Mouse (Mus musculus) brain, embryonic 14.5 days (tissue): Measurements from ENCODE around the gene Syne1. TPM values are rescaled to one million over a fixed set of nuclear protein-coding genes. Genes with fewer than 3 reads are reported as not detected.

ENCODE experiments used
- DNase-seq: peaks from one replicate; pipeline ENCODE4 v3.0.0-alpha.2; 2011; ENCODE audit warnings: low read depth
- CTCF ChIP-seq: fragments of 200-500 bp; IDR thresholded peaks from 2 replicates; pipeline ENCODE4 v1.5.1; 2012; ENCODE audit warnings: inconsistent platforms, mild to moderate bottlenecking, moderate library complexity, borderline replicate concordance; ENCODE audit not compliant: insufficient read depth, insufficient read length; ENCODE audit errors: extremely low read depth
- POLR2A ChIP-seq: fragments of 200-500 bp; IDR thresholded peaks from 2 replicates; pipeline ENCODE4 v1.6.1; 2012; ENCODE audit warnings: mild to moderate bottlenecking, inconsistent platforms, borderline replicate concordance; ENCODE audit not compliant: poor library complexity, insufficient read depth, insufficient read length, severe bottlenecking; ENCODE audit errors: extremely low read depth
- polyA plus RNA-seq: library from polyadenylated mRNA; depleted of rRNA; stranded (reverse); fragments of >200 nt; gene quantifications from 2 replicates; pipeline ENCODE4 v1.2.3, GENCODE M21; 2012

Gene Syne1
- polyA plus RNA-seq, 1 experiment, result 20.4 TPM

GRCm38 (mm10) chr10:5336394-5336793 is 214.9 kb downstream of the Syne1 start:
- TF ChIP-seq CTCF, result no peak
- TF ChIP-seq POLR2A, result no peak
- no peak for DNase-seq

- no peak for DNase-seq
- TF ChIP-seq CTCF (no peak), POLR2A (no peak)
Measured at GRCm38 (mm10) chr10:5332801-5333200, 218.5 kb downstream of the Syne1 start.

- DNase-seq, result no peak
- TF ChIP-seq POLR2A (no peak), CTCF (no peak)
Measured at GRCm38 (mm10) chr10:5326716-5327115, 224.6 kb downstream of the Syne1 start.

GRCm38 (mm10) chr10:5323741-5324395 is 227.4 kb downstream of the Syne1 start:
- no peak for DNase-seq
- TF ChIP-seq CTCF (no peak), POLR2A (no peak)

- no peak for DNase-seq
- TF ChIP-seq CTCF (no peak), POLR2A (no peak)
Measured at GRCm38 (mm10) chr10:5322562-5322961, 228.7 kb downstream of the Syne1 start.

- TF ChIP-seq CTCF (peak; percentile 82), POLR2A (no peak)
Measured at GRCm38 (mm10) chr10:5317602-5318001, 233.7 kb downstream of the Syne1 start.

GRCm38 (mm10) chr10:5312437-5312836 is 238.8 kb downstream of the Syne1 start:
- DNase-seq, result no peak
- TF ChIP-seq POLR2A, result no peak
- no peak for TF ChIP-seq CTCF

More at GRCm38 (mm10) chr10:5317602-5318001, 233.7 kb downstream of the Syne1 start:
- DNase-seq, result peak; percentile 71

- DNase-seq, result peak; percentile 50
- no peak for TF ChIP-seq POLR2A
- TF ChIP-seq CTCF, result no peak
Measured at GRCm38 (mm10) chr10:5309961-5310713, 241.1 kb downstream of the Syne1 start.

- TF ChIP-seq POLR2A, result no peak
- TF ChIP-seq CTCF, result no peak
- DNase-seq, result no peak
Measured at GRCm38 (mm10) chr10:5309398-5309797, 241.9 kb downstream of the Syne1 start.

- TF ChIP-seq CTCF (peak; percentile 25; the same call in 1 of the 2 replicates), POLR2A (no peak)
- DNase-seq, result no peak
Measured at GRCm38 (mm10) chr10:5305555-5305954, 245.7 kb downstream of the Syne1 start.

GRCm38 (mm10) chr10:5295291-5295891 is 255.9 kb downstream of the Syne1 start:
- TF ChIP-seq CTCF (no peak), POLR2A (no peak)
- peak; percentile 59 for DNase-seq
